Mouse (Mus musculus) hindbrain, embryonic 12.5 days (tissue): ENCODE results near the gene Lrp1. TPM values are rescaled to one million over a fixed set of nuclear protein-coding genes. Genes with fewer than 3 reads are reported as not detected.
A peak's percentile ranks its signal among the peaks of the same experiment; 100 is the strongest.

Experiments
- ATAC-seq: fragments of 200-750 bp; cut with Nextera tagmentation; 2 replicates; pipeline ENCODE4 v1.8.0; 2017; ENCODE audit warnings: moderate TSS enrichment; ENCODE audit not compliant: low FRiP score
- H3K27ac ChIP-seq: fragments of 300-500 bp; sonication (generic); 2 replicates; pipeline ENCODE4 v1.5.1; 2016; ENCODE audit warnings: mild to moderate bottlenecking
- H3K27me3 ChIP-seq: fragments of 300-500 bp; sonication (generic); 2 replicates; pipeline ENCODE4 v1.6.1; 2016; ENCODE audit warnings: mild to moderate bottlenecking
- H3K36me3 ChIP-seq: fragments of 300-500 bp; sonication (generic); 2 replicates; pipeline ENCODE4 v1.6.1; 2016; ENCODE audit warnings: mild to moderate bottlenecking
- H3K4me1 ChIP-seq: fragments of 300-500 bp; sonication (generic); 2 replicates; pipeline ENCODE4 v1.6.1; 2016
- H3K4me2 ChIP-seq: fragments of 300-500 bp; sonication (generic); replicated peaks from 2 replicates; pipeline ENCODE4 v1.6.1; 2016; ENCODE audit warnings: mild to moderate bottlenecking
- H3K4me3 ChIP-seq: fragments of 300-500 bp; sonication (generic); 2 replicates; pipeline ENCODE4 v1.5.1; 2016; ENCODE audit warnings: mild to moderate bottlenecking
- H3K9ac ChIP-seq: fragments of 300-500 bp; sonication (generic); 2 replicates; pipeline ENCODE4 v1.6.1; 2016; ENCODE audit warnings: mild to moderate bottlenecking, moderate library complexity
- H3K9me3 ChIP-seq: fragments of 300-500 bp; sonication (generic); replicated peaks from 2 replicates; pipeline ENCODE4 v1.6.1; 2016; ENCODE audit warnings: mild to moderate bottlenecking
- WGBS: fragments of 180-500 bp; shearing (Covaris S2); methylation state at CpG from one replicate; pipeline ENCODE4 v1.1.7; 2016; 5-methylcytosine and 5-hydroxymethylcytosine counted together
- polyA plus RNA-seq: library from polyadenylated mRNA; unstranded; fragments of >200 nt; fragmentation: Nextera tagmentation; extraction: Ambion mirVana; gene quantifications from 2 replicates; pipeline ENCODE4 v1.2.1, GENCODE M21; 2016

Lrp1 gene
- 111 and 115 TPM in 2 replicates for polyA plus RNA-seq

- peak within 1 kb of the TSS; percentile 95 for H3K9ac ChIP-seq
- H3K4me2 ChIP-seq: peak within 1 kb of the TSS; percentile 76
- under 1% methylated on average over 24 of the region's 32 CpGs for WGBS
- peak; percentile 83 for ATAC-seq
- H3K27me3 ChIP-seq: no peaks in the 10 kb centered on the region
- peak within 1 kb of the TSS; percentile 85 for H3K4me3 ChIP-seq
- H3K4me1 ChIP-seq: peaks cover 52% of the 10 kb centered on the region
- H3K9me3 ChIP-seq: no peaks in the 10 kb centered on the region
- peak within 1 kb of the TSS; percentile 95 for H3K27ac ChIP-seq
- H3K36me3 ChIP-seq: 0 out of 2 replicates have a peak, but pooled peaks cover 4% of the 10 kb centered on the region
Measured at GRCm38 (mm10) chr10:127620406-127621190, at the start of gene Lrp1. Gene Lrp1 (minus strand): TSS chr10:127621148.

- H3K27me3 ChIP-seq: peaks cover 45% of the 10 kb centered on the region
- peaks cover 38% of the 10 kb centered on the region for H3K4me1 ChIP-seq
- no peaks in the 10 kb centered on the region for H3K36me3 ChIP-seq
- H3K9ac ChIP-seq: no peak overlapping the region
- WGBS: 95% methylated on average over 2 of the region's 2 CpGs
- no peak overlapping the region for H3K4me2 ChIP-seq
- no peaks in the 10 kb centered on the region for H3K9me3 ChIP-seq
- ATAC-seq: no peak
- H3K4me3 ChIP-seq: no peak overlapping the region
- no peak overlapping the region for H3K27ac ChIP-seq
Measured at GRCm38 (mm10) chr10:127670185-127670584, 49.2 kb upstream of the Lrp1 start.

GRCm38 (mm10) chr10:127669170-127669569, 48.2 kb upstream of the Lrp1 start:
- Histone ChIP-seq H3K4me1 (peaks cover 48% of the 10 kb centered on the region), H3K27ac (peak overlapping the region; percentile 85; the same call in 1 of the 2 replicates)

GRCm38 (mm10) chr10:127668093-127669050, 47.4 kb upstream of the Lrp1 start, which contains the start of gene Nab2:
Gene Nab2 (minus strand): TSS chr10:127668568.
- Histone ChIP-seq H3K4me3 (peak within 1 kb of the TSS; percentile 51), H3K4me1 (peaks cover 56% of the 10 kb centered on the region), H3K27ac (peak within 1 kb of the TSS; percentile 85), H3K27me3 (peaks cover 63% of the 10 kb centered on the region), H3K9me3 (no peaks in the 10 kb centered on the region), H3K9ac (peak within 1 kb of the TSS; percentile 65), H3K36me3 (no peaks in the 10 kb centered on the region), H3K4me2 (peak within 1 kb of the TSS; percentile 77)
- 0 out of 2 replicates have a peak, but pooled peaks have one; percentile 11 for ATAC-seq
- 2% methylated on average over 40 of the region's 40 CpGs for WGBS

More at GRCm38 (mm10) chr10:127669170-127669569, 48.2 kb upstream of the Lrp1 start:
- no peak overlapping the region for H3K9ac ChIP-seq
- peak overlapping the region; percentile 77; the same call in 1 of the 2 replicates for H3K4me2 ChIP-seq
- H3K27me3 ChIP-seq: peaks cover 55% of the 10 kb centered on the region
- H3K36me3 ChIP-seq: no peaks in the 10 kb centered on the region
- ATAC-seq: no peak
- H3K4me3 ChIP-seq: 0 out of 2 replicates have a peak overlapping the region, but pooled peaks have one; percentile 2
- WGBS: 23% methylated on average over 7 of the region's 7 CpGs
- H3K9me3 ChIP-seq: no peaks in the 10 kb centered on the region

GRCm38 (mm10) chr10:127667269-127668092, 46.5 kb upstream of the Lrp1 start:
- H3K27ac ChIP-seq: peak overlapping the region; percentile 85
- H3K9ac ChIP-seq: peak overlapping the region; percentile 65
- peak overlapping the region; percentile 51 for H3K4me3 ChIP-seq
- WGBS: 3% methylated on average over 35 of the region's 35 CpGs
- peaks cover 72% of the 10 kb centered on the region for H3K27me3 ChIP-seq
- no peaks in the 10 kb centered on the region for H3K36me3 ChIP-seq
- ATAC-seq: no peak
- H3K9me3 ChIP-seq: no peaks in the 10 kb centered on the region
- H3K4me1 ChIP-seq: peaks cover 59% of the 10 kb centered on the region
- peak overlapping the region; percentile 77 for H3K4me2 ChIP-seq

GRCm38 (mm10) chr10:127666501-127667268, 45.7 kb upstream of the Lrp1 start, which contains the start of gene Nemp1:
Gene Nemp1 (plus strand): TSS chr10:127666901.
- Histone ChIP-seq H3K4me2 (peak within 1 kb of the TSS; percentile 77), H3K4me3 (peak within 1 kb of the TSS; percentile 51), H3K9me3 (no peaks in the 10 kb centered on the region), H3K4me1 (peaks cover 67% of the 10 kb centered on the region), H3K27me3 (peaks cover 80% of the 10 kb centered on the region), H3K27ac (peak within 1 kb of the TSS; percentile 85), H3K36me3 (no peaks in the 10 kb centered on the region), H3K9ac (peak within 1 kb of the TSS; percentile 65)
- WGBS: under 1% methylated on average over 67 of the region's 73 CpGs
- ATAC-seq: peak; percentile 49

GRCm38 (mm10) chr10:127665366-127666181, 44.6 kb upstream of the Lrp1 start:
- H3K4me2 ChIP-seq: peak overlapping the region; percentile 77
- peak overlapping the region; percentile 65 for H3K9ac ChIP-seq
- peaks cover 90% of the 10 kb centered on the region for H3K27me3 ChIP-seq
- no peaks in the 10 kb centered on the region for H3K36me3 ChIP-seq
- H3K4me3 ChIP-seq: peak overlapping the region; percentile 51
- peak overlapping the region; percentile 85 for H3K27ac ChIP-seq
- H3K9me3 ChIP-seq: no peaks in the 10 kb centered on the region
- ATAC-seq: no peak
- peaks cover 72% of the 10 kb centered on the region for H3K4me1 ChIP-seq
- WGBS: 3% methylated on average over 14 of the region's 14 CpGs

GRCm38 (mm10) chr10:127664891-127665290, 43.9 kb upstream of the Lrp1 start:
- 18% methylated on average over 13 of the region's 13 CpGs for WGBS
- Histone ChIP-seq H3K9me3 (no peaks in the 10 kb centered on the region), H3K4me1 (peaks cover 72% of the 10 kb centered on the region), H3K27ac (no peak overlapping the region), H3K27me3 (peaks cover 97% of the 10 kb centered on the region), H3K4me3 (0 out of 2 replicates have a peak overlapping the region, but pooled peaks have one; percentile 51), H3K4me2 (peak overlapping the region; percentile 77), H3K36me3 (no peaks in the 10 kb centered on the region), H3K9ac (no peak overlapping the region)
- ATAC-seq: no peak

GRCm38 (mm10) chr10:127664166-127664565, 43.2 kb upstream of the Lrp1 start:
- Histone ChIP-seq H3K4me3 (peak overlapping the region; percentile 6; the same call in 1 of the 2 replicates), H3K4me1 (peaks cover 71% of the 10 kb centered on the region), H3K9ac (peak overlapping the region; percentile 38; the same call in 1 of the 2 replicates), H3K27me3 (peaks cover 92% of the 10 kb centered on the region), H3K27ac (no peak overlapping the region), H3K9me3 (no peaks in the 10 kb centered on the region), H3K4me2 (peak overlapping the region; percentile 77), H3K36me3 (no peaks in the 10 kb centered on the region)
- no peak for ATAC-seq
- 15% methylated on average over 16 of the region's 16 CpGs for WGBS

- H3K4me1 ChIP-seq: peaks cover 65% of the 10 kb centered on the region
- H3K4me3 ChIP-seq: no peak overlapping the region
- no peak overlapping the region for H3K4me2 ChIP-seq
- no peaks in the 10 kb centered on the region for H3K36me3 ChIP-seq
- H3K27me3 ChIP-seq: peaks cover 88% of the 10 kb centered on the region
- H3K27ac ChIP-seq: no peak overlapping the region
- no peaks in the 10 kb centered on the region for H3K9me3 ChIP-seq
- H3K9ac ChIP-seq: no peak overlapping the region
- ATAC-seq: no peak
- WGBS: 17% methylated on average over 5 of the region's 5 CpGs
Measured at GRCm38 (mm10) chr10:127663590-127663989, 42.6 kb upstream of the Lrp1 start.
